Mouse (Mus musculus) spleen, postnatal 36 days (tissue): ENCODE data around the gene Tmem252.
A peak's percentile ranks its signal among the peaks of the same experiment; 100 is the strongest.
"Not testable (repeated sequence)": the region's sequence is repeated elsewhere in the genome, so short reads cannot be mapped to it uniquely, and the experiment has no call there.

Experiments
- DNase-seq, 2 experiments: peaks; one replicate each; pipeline ENCODE4 v3.0.0; 2022; ENCODE audit warnings: low spot score in 2 of 2, mixed read lengths in 1 of 2

Tmem252 gene

DNA sequence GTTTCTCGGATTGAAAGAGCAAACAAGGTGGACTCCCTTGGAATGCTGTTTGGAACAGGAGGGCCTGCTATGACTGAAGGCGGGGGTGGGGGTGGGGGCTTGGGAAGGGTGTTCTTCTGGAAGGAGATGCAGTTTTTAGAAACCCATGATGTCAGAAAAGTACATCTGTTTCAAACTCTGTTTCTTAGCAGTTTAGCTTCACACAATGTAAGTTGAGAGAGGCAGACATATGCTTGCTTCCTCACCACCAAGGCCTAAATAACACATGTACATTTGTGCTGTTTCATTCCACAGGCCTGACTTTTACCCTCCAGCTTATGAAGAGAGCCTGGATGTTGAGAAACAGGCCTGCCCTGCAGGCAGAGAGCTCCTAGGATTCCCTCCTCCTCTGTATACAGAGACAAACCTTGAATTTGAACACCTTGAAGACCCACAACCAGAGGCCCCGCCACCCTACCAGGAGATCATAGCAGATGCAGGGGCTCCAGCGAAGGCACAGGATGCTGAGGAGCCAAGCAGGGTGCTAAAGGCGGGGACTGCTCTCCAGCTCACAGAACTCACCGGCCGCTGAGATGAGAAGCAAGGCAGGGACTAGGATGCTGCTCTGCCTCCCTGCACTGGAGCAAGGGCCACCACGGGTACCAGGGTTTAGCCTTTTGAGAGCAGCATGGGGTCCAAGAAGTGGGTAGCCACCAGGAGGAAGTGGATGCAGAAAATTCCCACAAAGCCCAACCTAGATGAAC, 3.6 kb downstream of the Tmem252 start:
- no peak for DNase-seq

- DNase-seq = no peak
These were observed 9.4 kb downstream of the Tmem252 start for GRCm38 (mm10) chr19:24683016-24683720.

- no peak for DNase-seq
These were observed 12.6 kb downstream of the Tmem252 start for GRCm38 (mm10) chr19:24686411-24686810.

GRCm38 (mm10) chr19:24688327-24688726, 14.5 kb downstream of the Tmem252 start:
- DNase-seq = no peak

DNA sequence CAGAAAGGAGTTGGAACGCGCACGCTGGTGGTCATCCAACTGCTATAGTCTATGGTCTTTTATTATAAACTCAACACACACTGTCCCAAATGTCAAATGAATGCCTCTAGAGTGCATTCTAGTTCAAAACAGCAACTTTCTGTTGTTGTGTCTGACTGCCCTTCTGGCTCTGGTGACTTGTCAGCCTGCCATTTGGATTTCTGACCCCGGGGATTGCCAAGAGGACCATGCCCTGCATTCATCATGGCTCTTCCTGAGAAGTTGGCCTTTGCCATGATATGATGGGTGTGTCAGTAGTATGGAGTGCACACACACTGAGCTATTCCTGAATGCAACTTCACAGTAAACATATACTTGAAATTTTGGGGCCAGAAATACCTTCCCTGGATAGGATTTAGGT, 15.7 kb downstream of the Tmem252 start:
- DNase-seq = no peak

- no peak for DNase-seq
These were observed 18.9 kb downstream of the Tmem252 start for GRCm38 (mm10) chr19:24692691-24693090.

DNA sequence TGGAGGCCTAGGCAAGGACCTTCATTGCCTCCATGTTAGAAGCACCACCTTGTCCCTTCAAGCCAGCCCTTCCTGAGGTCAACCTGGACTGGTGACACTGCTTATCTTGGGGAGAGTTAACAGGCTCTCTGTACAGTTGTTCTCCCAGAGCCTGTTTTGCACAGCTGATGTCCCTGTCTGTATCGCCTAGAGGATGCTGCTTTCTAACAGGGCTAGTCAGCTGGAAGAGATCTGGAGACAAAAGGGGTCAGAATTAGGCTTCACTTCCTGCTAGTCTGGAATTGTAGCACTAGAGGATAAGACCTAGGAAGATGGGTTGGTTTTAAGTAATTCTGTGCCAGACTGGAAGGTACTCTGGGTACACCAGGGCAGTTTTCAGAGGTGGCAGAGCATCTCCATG, 24.1 kb downstream of the Tmem252 start:
- DNase-seq = no peak

GRCm38 (mm10) chr19:24698651-24699050, 24.8 kb downstream of the Tmem252 start:
- no peak for DNase-seq

DNA sequence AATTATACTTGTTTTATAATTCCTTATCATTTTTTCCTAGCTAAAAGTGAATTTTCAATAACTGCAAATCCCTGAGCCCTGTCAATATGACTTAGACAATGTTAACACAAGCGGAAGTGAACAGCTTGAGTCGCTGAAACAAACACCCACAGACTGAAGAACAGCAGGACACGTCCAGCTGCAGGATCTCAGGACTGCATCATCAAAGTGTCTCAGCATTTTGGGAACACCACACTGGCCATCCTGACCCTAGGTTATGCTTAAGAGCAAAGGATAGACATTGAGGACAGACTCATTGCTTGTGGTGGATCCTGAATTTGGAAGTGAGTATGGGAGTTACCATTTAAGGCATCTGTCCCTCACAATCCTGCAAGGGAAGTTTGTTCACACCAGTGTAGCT, 25.4 kb downstream of the Tmem252 start:
- DNase-seq = no peak

GRCm38 (mm10) chr19:24699910-24700309, 26.1 kb downstream of the Tmem252 start:
- DNase-seq = peak in 1 of 2 experiments; percentile 10

- no peak for DNase-seq
These were observed 26.9 kb downstream of the Tmem252 start for GRCm38 (mm10) chr19:24700664-24701063.

- DNase-seq = peak in 1 of 2 experiments; percentile 9
These were observed 27.9 kb downstream of the Tmem252 start for GRCm38 (mm10) chr19:24701716-24702115.

DNA sequence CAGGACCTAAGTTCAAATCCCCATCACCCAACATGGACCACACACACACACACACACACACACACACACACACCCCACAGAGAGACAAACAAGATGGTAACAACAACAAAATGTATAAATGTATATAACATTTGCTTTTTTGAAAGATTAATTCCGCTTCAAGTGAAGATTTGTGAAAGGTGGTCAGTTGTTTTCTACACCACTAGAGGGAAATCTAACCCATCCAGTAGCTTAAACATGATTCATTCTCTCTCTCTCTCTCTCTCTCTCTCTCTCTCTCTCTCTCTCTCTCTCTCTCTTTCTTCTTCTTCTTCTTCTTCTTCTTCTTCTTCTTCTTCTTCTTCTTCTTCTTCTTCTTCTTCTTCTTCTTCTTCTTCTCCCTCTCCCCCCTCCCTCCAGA, 29.4 kb downstream of the Tmem252 start:
- DNase-seq = not testable (repeated sequence)

DNA sequence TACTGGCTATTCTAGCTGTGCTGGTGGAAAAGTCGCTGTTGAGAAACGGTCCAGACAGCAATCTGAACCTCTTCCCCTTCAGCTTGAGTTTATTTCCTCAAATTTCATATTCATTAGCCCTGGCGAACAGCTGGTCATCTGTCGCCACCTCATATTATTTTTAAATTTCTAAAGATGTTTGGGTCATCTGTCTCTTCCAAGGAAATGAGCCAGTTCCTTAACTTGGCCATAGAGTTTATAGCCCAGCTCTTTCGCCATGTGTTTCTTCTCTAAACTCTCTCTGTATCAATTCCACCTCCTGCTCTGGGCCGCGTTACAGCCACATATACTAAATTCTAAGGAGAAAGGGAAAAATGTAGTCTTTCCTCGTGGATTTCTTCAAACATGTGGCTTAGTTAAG, 29.9 kb downstream of the Tmem252 start:
- no peak for DNase-seq

- DNase-seq = no peak
These were observed 30.5 kb downstream of the Tmem252 start for GRCm38 (mm10) chr19:24704326-24704725.

DNA sequence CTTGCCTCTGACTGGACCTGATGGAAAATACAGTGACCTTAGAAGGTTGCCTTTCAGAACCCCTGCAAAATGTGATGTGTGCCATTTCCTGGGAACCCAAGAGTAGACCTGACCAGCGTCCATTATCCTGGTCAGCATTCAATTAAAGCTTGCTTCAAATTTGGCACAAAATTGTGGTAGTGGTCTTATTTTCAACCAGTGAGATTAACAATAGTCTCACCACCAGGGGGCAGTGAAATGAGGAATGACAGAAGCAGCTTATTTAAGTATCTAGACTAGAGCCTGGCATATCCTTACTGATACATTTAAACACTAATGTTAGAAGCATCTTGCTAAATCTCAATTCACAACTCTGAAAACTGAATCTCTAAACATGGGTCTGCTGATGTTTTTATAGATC, 31.6 kb downstream of the Tmem252 start:
- no peak for DNase-seq

GRCm38 (mm10) chr19:24707071-24707906, 33.5 kb downstream of the Tmem252 start:
- no peak for DNase-seq

DNA sequence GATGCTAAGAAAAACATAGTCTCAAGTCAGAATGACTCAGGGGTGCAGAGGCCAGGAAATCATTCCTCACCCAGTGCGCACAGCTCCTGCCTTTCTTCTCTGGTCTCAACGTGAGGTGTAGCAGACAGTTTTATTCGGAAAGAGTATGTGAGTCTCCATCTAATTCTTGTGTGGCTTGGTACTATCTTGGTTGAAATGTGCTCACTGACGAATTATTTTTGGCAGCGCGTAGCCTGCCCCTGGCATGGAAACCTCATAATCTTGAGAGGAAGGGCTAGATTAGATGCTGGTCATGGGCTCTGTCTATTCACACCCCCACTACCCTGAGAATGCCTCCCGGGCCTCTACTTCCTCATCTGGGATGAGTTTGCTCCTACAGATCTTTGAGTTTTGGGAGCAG, 34.2 kb downstream of the Tmem252 start:
- no peak for DNase-seq

- DNase-seq = no peak
These were observed 42.7 kb downstream of the Tmem252 start for GRCm38 (mm10) chr19:24716303-24717097.

- DNase-seq = no peak
These were observed 44.2 kb downstream of the Tmem252 start for GRCm38 (mm10) chr19:24718021-24718420.

DNA sequence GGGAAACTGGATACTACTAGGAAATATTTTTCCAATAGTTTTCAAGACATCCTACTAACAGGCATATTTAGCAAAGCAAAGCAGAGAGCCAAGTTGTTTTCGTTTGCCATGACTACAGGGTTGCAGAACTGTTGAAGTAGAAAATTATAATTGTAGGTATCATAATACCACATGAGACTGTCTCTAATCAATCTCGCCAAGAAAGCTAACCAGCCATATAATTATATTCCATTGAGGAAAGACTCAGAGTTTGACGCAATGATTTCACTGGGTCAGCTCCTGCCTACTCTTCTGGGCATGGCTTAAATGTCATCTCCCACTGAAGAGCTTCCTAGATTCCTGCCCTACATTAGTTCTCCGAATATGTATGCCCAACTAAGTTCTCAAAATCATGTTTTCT, 45.7 kb downstream of the Tmem252 start:
- no peak for DNase-seq

- no peak for DNase-seq
These were observed 46.6 kb downstream of the Tmem252 start for GRCm38 (mm10) chr19:24720448-24720847.
